Mouse (Mus musculus) spleen, adult 2 months (tissue): Measurements from ENCODE around the gene Rab42. TPM values are rescaled to one million over a fixed set of nuclear protein-coding genes. Genes with fewer than 3 reads are reported as not detected.

ENCODE experiments used
- DNase-seq, 2 experiments: peaks; one replicate each; pipeline versions ENCODE4 v3.0.0 to v3.0.0-alpha.2; 2012 to 2021; ENCODE audit warnings: low spot score in 2 of 2, low read depth in 1 of 2
- H3K27ac ChIP-seq: fragments of 200-500 bp; 2 replicates; pipeline ENCODE4 v1.5.1; 2012; ENCODE audit warnings: low read length, inconsistent platforms; ENCODE audit not compliant: insufficient read depth
- H3K27me3 ChIP-seq: fragments of 200-500 bp; 2 replicates; pipeline ENCODE4 v1.6.1; 2012; ENCODE audit warnings: mild to moderate bottlenecking, moderate library complexity, low read length, inconsistent platforms; ENCODE audit not compliant: control insufficient read depth, insufficient read depth
- H3K36me3 ChIP-seq: fragments of 200-500 bp; 2 replicates; pipeline ENCODE4 v1.6.1; 2012; ENCODE audit warnings: mild to moderate bottlenecking, low read length, inconsistent platforms; ENCODE audit not compliant: control insufficient read depth, insufficient read depth
- H3K4me1 ChIP-seq: fragments of 200-500 bp; 2 replicates; pipeline ENCODE4 v1.6.1; 2011; ENCODE audit warnings: inconsistent platforms; ENCODE audit not compliant: control insufficient read depth, insufficient read depth, insufficient read length
- H3K4me3 ChIP-seq: fragments of 200-500 bp; 2 replicates; pipeline ENCODE4 v1.5.1; 2011; ENCODE audit warnings: mild to moderate bottlenecking, inconsistent platforms; ENCODE audit not compliant: insufficient read depth, insufficient read length; ENCODE audit errors: extremely low read depth
- CTCF ChIP-seq: fragments of 200-500 bp; IDR thresholded peaks from 2 replicates; pipeline ENCODE4 v1.5.1; 2011; ENCODE audit warnings: mild to moderate bottlenecking, inconsistent platforms; ENCODE audit not compliant: insufficient read depth, insufficient read length, insufficient replicate concordance; ENCODE audit errors: extremely low read depth
- POLR2A ChIP-seq: fragments of 200-500 bp; IDR thresholded peaks from 2 replicates; pipeline ENCODE4 v1.6.1; 2011; ENCODE audit warnings: low read depth, low read length, inconsistent platforms
- WGBS: fragments of 180-500 bp; shearing (Covaris S2); methylation state at CpG from one replicate; pipeline ENCODE4 v1.1.7; 2018; 5-methylcytosine and 5-hydroxymethylcytosine counted together
- polyA plus RNA-seq: library from polyadenylated mRNA; depleted of rRNA; stranded (reverse); fragments of >200 nt; gene quantifications from 2 replicates; pipeline ENCODE4 v1.2.3, GENCODE M21; 2012; rRNA removed

Rab42 gene
- polyA plus RNA-seq, 1 experiment, result 1.2 TPM

GRCm38 (mm10) chr4:132254986-132255385 is 48.2 kb downstream of the Rab42 start:
- 85% methylated on average over 3 of the region's 3 CpGs for WGBS

GRCm38 (mm10) chr4:132253622-132254021 is 49.6 kb downstream of the Rab42 start:
- Histone ChIP-seq H3K27me3 (no peaks in the 10 kb centered on the region), H3K4me1 (no peaks in the 10 kb centered on the region; the same call in 1 of the 2 replicates), H3K4me3 (no peak overlapping the region), H3K36me3 (no peaks in the 10 kb centered on the region), H3K27ac (no peak overlapping the region)
- DNase-seq, result no peak
- TF ChIP-seq CTCF, result no peak
- TF ChIP-seq POLR2A, result no peak
- WGBS, result 82% methylated on average over 2 of the region's 2 CpGs

More at GRCm38 (mm10) chr4:132254986-132255385, 48.2 kb downstream of the Rab42 start:
- Histone ChIP-seq H3K4me1 (peaks cover 7% of the 10 kb centered on the region; the same call in 1 of the 2 replicates), H3K27me3 (no peaks in the 10 kb centered on the region), H3K27ac (no peak overlapping the region), H3K4me3 (no peak overlapping the region), H3K36me3 (no peaks in the 10 kb centered on the region)
- DNase-seq, result no peak
- TF ChIP-seq POLR2A (no peak), CTCF (no peak)

GRCm38 (mm10) chr4:132253128-132253527 is 50.1 kb downstream of the Rab42 start:
- Histone ChIP-seq H3K4me1 (no peaks in the 10 kb centered on the region; the same call in 1 of the 2 replicates), H3K36me3 (no peaks in the 10 kb centered on the region), H3K27me3 (no peaks in the 10 kb centered on the region), H3K4me3 (no peak overlapping the region), H3K27ac (no peak overlapping the region)
- 92% methylated on average over 8 of the region's 8 CpGs for WGBS
- TF ChIP-seq POLR2A (no peak), CTCF (no peak)
- DNase-seq, result no peak

Other genes starting within 250 kb of the Rab42 start
- 0.11 and 0.19 TPM in 2 replicates for gene Gm10300, start 228.7 kb downstream of the Rab42 start, polyA plus RNA-seq
- gene Epb41, start 228.1 kb downstream of the Rab42 start, polyA plus RNA-seq, result 66.5 and 94.1 TPM in 2 replicates
- gene Oprd1, start 158.9 kb downstream of the Rab42 start, polyA plus RNA-seq, result 0.53 and 0.86 TPM in 2 replicates
- 11.9 and 13.8 TPM in 2 replicates for gene Ythdf2, start 91.1 kb downstream of the Rab42 start, polyA plus RNA-seq
- 12.0 and 14.3 TPM in 2 replicates for gene Gmeb1, start 41.8 kb downstream of the Rab42 start, polyA plus RNA-seq
- gene Taf12, start 29.0 kb downstream of the Rab42 start, polyA plus RNA-seq, result 6.9 and 7.5 TPM in 2 replicates
- gene Trnau1ap, start 26.2 kb upstream of the Rab42 start, polyA plus RNA-seq, result 16.0 and 19.6 TPM in 2 replicates
- 10.5 and 11.5 TPM in 2 replicates for gene Rcc1, start 50.2 kb upstream of the Rab42 start, polyA plus RNA-seq
- gene Phactr4, start 119.1 kb upstream of the Rab42 start, polyA plus RNA-seq, result 5.5 and 5.7 TPM in 2 replicates
- 3.0 and 3.7 TPM in 2 replicates for gene Med18, start 160.5 kb upstream of the Rab42 start, polyA plus RNA-seq
- 9.3 and 9.4 TPM in 2 replicates for gene Sesn2, start 207.1 kb upstream of the Rab42 start, polyA plus RNA-seq
- gene Atpif1, start 230.3 kb upstream of the Rab42 start, polyA plus RNA-seq, result 69.5 and 73.4 TPM in 2 replicates
- 17.8 and 18.2 TPM in 2 replicates for gene Dnajc8, start 232.2 kb upstream of the Rab42 start, polyA plus RNA-seq